Mouse (Mus musculus) spleen, adult 2 months (tissue): ENCODE data around the gene Tfcp2.

Experiments used
- CTCF ChIP-seq: fragments of 200-500 bp; IDR thresholded peaks from 2 replicates; pipeline ENCODE4 v1.5.1; 2011; ENCODE audit warnings: mild to moderate bottlenecking, inconsistent platforms; ENCODE audit not compliant: insufficient read depth, insufficient read length, insufficient replicate concordance; ENCODE audit errors: extremely low read depth
- POLR2A ChIP-seq: fragments of 200-500 bp; IDR thresholded peaks from 2 replicates; pipeline ENCODE4 v1.6.1; 2011; ENCODE audit warnings: low read depth, low read length, inconsistent platforms

DNA sequence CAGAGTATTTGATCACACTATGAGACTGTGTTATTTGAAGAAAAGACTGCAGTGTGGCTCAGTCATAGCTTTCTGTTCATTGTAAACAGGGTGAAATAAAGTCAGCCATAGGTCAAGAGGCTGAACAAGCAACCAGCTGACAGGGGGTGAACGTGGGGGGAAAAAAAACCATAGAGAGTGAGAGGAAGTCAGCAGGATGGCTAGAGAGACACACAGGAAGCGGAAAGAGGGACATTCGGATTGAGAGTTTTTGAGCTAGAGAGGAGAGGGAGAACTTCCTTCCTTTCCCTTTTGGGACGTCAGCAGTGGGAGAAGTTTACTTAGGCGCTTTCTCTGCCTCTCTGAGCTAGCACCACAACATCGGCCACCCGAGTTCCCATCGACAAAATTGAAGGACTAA lies 38.6 kb upstream of the Tfcp2 start:
- TF ChIP-seq CTCF (no peak), POLR2A (no peak)
